Mouse (Mus musculus): ENCODE results near the gene Add1.

GRCm38 (mm10) chr5:34652961-34653360 is 79.5 kb downstream of the Add1 start:
- TF ChIP-seq CTCF (IDR thresholded peaks at IDR 0.05; ENCODE audit: low read depth): no peak
- TF ChIP-seq EP300 (optimal IDR thresholded peaks at IDR 0.05): no peak

All from stomach, postnatal 0 days (tissue).